Mouse (Mus musculus) adrenal gland, adult (tissue): ENCODE results near the gene Tfe3.
"Not testable (repeated sequence)": the region's sequence is repeated elsewhere in the genome, so short reads cannot be mapped to it uniquely, and the experiment has no call there.

Experiments
- DNase-seq, 2 experiments: peaks; one replicate each; pipeline ENCODE4 v3.0.0; 2022 to 2023; ENCODE audit warnings: low spot score in 1 of 2; ENCODE audit not compliant: inconsistent age in 2 of 2

Tfe3 gene

DNA sequence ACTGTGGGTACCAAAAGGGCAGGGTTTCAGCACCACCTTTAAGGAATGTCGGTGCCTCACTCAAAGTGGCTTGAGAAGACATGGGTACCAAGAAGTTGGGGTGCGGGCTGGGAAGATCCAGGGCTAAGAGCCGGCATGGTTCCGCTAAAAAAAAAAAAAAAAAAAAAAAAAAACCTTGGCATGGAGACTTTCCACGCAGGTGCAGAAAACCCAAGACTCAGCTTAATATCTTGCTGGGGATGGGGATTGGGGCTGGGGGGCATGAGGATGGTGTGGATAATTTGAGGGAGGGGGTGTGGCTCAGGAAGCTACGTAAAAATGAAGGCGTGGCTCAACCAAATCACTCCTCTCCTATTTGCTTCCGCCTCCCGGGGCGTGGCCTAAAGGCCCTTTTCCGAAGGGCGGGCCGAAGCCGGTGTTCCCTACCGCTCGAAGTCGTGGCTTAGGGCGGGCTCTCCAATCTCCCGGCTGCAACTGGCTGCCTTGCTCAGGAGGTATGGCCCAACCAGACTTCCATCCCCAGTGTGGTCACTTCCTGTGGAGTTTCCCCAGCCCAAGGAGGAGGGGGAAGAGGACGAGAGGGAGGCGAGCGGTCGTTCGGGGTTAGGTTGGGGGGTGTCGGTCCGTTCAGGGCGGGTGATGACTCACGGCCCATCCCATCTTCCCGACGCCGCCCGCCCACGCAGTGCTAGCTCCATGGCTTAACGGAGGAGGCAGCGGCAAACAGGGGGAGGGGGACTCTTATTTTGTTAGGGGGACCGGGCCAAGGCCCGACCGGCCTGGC, at the start of gene Tfe3:
TSS of gene Tfe3 (plus strand) at position 424 of the 784 bp plus-strand sequence.
- peak; percentile 95 for DNase-seq

DNA sequence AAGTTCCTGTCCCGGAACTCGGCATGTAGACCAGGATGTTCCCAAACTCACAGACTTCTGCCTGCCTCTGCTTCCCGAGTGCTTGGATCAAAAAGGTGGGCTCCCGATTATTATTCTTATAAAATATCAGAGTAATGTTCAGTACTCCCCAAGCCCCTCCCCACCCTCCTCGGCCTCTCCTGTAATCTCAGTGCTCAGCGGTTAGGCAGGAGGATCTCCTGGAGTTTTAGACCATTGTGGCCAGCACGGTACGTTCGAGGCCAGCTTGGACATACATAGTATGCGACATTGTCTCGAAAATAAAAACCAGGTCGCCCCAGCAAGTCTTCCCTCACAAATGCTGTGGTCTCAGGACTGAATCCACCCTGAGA, 48.6 kb upstream of the Tfe3 start:
- DNase-seq: peak in 1 of 2 experiments; percentile 46

- peak; percentile 94 to 96 for DNase-seq
These were observed 48.0 kb upstream of the Tfe3 start, which contains the start of gene Wdr45 for GRCm38 (mm10) chrX:7714135-7714899. Gene Wdr45, plus strand, starts transcription at chrX:7714333.

DNA sequence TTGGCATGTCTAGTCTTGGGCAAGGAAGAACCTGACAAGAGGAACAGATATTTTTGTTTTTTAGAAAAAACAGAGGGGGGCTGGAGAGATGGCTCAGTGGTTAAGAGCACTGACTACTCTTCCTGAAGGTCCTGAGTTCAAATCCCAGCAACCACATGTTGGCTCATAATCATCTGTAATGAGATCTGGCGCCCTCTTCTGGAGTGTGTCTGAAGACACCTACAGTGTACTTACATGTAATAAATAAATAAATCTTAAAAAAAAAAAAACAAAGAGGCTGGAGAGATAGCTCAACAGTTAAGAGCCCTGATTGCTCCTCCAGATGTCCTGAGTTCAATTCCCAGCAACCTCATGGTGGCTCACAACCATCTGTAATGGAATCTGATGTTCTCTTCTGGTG, 46.3 kb upstream of the Tfe3 start:
- not testable (repeated sequence) for DNase-seq

- peak; percentile 81 to 90 for DNase-seq
These were observed 40.7 kb upstream of the Tfe3 start, which contains the start of gene Gm45208 for GRCm38 (mm10) chrX:7721514-7722281. Gene Gm45208, plus strand, starts transcription at chrX:7722245.

DNA sequence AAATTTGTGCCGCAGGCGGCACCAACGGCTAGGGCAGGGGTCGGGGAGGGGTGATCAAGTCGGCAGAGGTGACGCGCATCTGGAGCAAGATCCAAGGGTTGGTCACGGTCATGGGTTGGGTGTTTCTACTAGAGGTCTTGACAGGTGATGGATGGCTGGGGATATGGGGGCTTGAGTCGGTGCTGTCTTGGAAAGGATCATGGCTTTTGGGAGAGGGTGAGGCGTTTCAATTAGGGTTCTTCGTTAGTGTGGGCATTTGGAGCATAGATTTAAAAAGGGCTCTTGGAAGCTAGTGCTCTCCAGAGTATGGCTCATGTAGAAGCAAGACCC, 40.1 kb upstream of the Tfe3 start:
- DNase-seq: no peak

DNA sequence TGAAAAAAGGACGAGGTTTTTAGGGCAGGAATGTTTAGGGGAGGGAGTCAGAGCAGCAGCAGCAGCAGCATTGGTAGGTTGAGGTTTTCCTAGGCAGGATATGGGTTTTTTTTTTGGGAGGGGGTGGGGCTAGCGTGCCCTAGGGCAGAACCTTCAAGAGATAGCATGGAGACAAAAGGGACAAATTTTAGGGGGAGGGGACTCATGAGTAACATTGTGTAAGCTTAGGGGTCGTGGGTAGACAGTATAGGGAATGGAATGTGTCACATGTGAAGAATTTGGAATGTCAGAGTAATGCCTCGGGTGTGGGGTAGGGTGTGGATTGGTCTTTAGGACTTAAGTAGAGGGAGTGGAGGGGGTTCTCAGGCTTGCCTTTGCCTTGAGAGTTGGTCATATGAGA, 39.7 kb upstream of the Tfe3 start:
- DNase-seq: no peak

- DNase-seq: no peak
These were observed 38.2 kb upstream of the Tfe3 start for GRCm38 (mm10) chrX:7724135-7724534.

DNA sequence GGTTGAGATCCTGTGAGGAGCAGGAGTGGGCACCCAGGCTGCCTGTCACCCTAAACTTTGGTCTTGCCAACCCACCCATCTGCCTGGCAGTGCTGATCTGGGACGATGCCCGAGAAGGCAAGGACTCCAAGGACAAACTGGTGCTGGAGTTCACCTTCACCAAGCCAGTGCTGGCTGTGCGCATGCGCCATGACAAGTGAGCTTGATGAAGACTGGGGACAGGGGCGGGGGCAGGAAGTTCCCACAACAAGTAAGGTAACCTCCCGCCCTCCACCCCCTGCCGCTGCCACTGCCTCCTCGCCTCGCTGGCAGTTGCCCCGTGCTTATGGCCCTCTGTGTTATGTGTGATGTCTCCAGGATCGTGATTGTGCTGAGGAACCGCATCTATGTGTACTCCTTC, 36.5 kb upstream of the Tfe3 start:
- DNase-seq: no peak

DNA sequence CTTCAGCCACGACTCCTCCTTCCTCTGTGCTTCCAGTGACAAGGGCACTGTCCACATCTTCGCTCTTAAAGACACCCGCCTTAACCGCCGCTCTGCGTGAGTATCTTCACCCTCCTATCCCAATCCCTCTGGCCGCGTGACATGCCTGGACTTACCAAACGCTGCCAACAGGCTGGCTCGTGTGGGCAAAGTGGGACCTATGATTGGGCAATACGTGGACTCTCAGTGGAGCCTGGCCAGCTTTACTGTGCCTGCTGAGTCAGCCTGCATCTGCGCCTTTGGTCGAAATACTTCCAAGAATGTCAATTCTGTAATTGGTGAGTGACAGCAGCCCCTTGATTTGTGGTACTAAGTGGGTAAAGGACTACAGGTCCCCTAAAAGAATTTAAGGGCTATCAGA, 35.2 kb upstream of the Tfe3 start:
- DNase-seq: peak; percentile 25 to 49

DNA sequence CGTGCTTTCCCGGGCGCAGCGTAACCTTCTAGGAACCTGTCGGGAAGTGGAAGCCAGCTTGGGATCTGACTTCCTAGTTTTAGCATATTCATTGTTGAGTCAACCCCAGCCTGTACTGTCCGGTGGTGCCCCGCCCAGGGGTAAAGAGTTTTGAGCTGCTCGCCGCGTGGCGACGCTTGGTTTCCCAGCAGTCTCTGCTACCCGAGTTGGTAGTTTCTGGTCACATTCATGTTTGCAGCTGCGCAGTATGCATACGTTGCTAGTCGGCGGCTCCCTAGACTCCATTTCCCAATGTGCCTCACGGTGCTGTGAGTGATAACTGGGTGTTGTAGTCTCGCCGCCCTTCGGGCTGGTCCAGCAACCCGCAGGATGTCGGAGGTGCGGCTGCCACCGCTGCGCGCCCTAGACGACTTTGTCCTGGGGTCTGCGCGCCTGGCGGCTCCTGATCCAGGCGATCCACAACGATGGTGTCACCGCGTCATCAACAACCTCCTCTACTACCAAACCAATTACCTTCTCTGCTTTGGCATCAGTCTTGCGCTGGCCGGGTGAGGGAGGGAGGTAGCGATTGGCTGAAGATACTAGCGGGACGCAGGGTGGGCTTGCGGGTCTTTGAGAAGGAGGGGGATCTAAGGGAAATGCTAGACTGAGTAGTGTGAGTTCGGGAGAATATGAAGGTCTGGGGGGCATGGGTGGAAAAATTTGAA, 34.0 kb upstream of the Tfe3 start, which contains the start of gene Praf2:
TSS of gene Praf2 (plus strand) at position 225 of the 707 bp plus-strand sequence.
- peak; percentile 87 to 90 for DNase-seq

DNA sequence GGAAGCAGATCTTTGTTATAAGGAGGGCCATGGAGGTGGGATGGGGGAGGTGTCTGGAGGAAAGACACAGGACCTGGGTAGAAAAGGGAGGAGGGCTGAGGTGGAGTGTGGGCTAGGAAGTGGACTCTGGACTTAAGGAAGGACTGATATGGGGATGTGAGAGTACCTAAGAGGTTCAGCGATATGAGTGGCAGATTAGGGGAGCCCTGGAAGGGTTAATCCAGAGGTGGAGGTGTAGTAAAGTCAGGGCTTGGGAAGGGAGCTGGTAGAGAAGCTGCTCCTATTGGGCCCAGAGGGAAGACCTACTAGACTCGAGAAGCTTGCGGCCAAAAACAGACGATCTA, 33.5 kb upstream of the Tfe3 start:
- DNase-seq: no peak

GRCm38 (mm10) chrX:7733571-7734156, 28.7 kb upstream of the Tfe3 start:
- DNase-seq: peak; percentile 63 to 79

DNA sequence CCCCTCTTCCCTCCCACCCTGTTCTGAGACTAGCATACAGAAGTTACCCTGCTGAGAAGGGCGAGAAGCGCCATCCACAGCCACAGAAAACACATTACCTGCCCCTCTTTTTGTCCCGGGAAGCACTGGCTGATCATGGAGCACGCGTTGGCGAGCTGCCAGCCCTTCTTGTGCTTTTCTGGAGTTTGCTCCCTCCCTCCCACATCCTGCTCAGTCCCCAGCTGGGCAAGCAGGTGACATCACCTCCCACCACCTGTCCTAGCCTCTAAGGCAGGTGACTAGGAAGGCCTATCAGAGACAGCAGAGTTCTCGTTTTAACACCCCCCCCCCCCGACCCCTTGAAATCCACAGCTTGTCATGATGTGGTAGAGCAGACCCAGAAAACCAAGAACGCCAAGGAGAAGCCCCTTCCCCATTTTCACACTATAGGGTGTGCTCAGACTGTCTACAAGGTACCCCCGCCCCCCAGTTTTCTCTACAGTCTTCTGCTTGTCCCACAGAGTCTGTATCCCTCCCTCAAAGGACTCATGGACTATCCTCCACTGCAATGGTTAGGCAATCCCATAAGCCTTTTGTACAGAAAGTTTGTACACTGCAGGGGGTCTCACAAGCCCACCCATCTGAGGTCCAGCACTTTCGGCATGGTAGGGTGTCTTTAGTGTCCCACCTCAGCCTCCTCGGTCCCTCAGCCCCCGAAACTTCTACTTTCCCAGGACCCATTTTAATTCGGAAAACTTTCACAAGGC, 22.9 kb upstream of the Tfe3 start:
- DNase-seq: no peak

- no peak for DNase-seq
These were observed 22.1 kb upstream of the Tfe3 start for GRCm38 (mm10) chrX:7740082-7740819.

DNA sequence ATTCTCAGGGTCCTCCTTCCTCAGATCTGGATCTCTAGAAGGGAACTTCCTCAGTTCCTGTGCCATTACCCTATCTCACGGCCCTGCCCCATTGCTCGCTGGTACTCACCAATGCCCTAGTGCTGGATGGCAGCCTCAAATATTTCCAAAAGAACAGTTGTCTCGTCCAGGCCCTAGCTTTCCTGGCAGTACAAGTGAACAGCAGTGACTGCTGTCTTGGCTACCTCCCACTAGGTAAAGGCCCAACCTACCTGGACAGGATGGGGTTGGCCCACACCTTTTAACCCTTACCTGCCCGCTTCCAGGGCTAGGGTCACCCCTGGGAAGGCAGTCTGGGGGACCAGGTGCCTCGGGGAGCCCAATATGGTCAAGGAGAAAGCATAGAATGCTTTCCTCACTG, 21.3 kb upstream of the Tfe3 start:
- no peak for DNase-seq

- DNase-seq: no peak
These were observed 18.9 kb upstream of the Tfe3 start for GRCm38 (mm10) chrX:7743470-7743869.

DNA sequence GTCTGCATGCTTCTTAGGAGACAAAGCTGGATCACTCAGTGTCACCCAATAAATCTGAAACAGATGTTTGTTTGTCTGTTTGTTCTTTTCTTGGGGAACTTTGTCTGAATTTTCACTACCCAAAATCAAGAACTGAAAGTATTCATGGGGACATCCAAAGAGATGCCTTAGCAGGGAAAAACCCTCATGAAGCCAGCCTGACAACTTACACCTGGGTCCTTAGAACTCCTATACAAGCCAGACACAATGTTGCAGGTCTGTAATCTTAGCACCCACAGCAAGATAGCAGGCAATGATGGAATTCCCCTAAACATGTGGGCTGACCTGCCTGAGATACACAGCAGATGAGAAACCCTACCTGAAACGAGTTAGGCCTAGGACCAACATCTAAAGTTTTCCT, 17.4 kb upstream of the Tfe3 start:
- no peak for DNase-seq

DNA sequence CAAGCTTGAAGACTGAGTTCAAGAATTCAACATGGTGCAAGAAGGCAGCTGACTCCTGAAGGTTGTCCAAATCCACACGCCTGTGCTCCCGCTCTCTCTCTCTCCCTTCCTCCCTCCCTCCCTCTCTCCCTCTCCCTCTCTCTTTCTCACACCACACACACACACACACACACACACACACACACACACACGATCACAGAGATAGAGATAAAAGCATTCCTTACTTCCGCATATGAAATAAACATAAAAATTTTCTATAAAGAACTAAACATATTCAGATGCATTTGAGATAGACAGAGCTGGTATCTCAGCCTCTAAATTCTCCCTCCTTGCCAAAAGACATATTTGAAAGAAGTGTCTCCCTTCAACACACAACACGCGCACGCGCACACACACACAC, 16.9 kb upstream of the Tfe3 start:
- no peak for DNase-seq
